Comparison of ENCODE assay signal across 8 mouse cellular contexts in genomic region chr2:70661715-70662495, GRCm38 (mm10). TPM values are rescaled to one million over a fixed set of nuclear protein-coding genes. Genes with fewer than 3 reads are reported as not detected.
DNase-seq lines count a peak whose midpoint lies in the region; ATAC-seq and TF ChIP-seq lines count a peak whose summit lies in the region.

Gene Gm26558 (minus strand): TSS chr2:70662108.

- TF ChIP-seq POLR2A in heart, adult 2 months (IDR thresholded peaks at IDR 0.05; ENCODE audit: insufficient read depth, low read depth, low read length), result no peak

- no peaks in the 10 kb centered on the region for H3K27me3 ChIP-seq in heart, adult 2 months (ENCODE audit: control insufficient read depth, insufficient read depth, low read length)
- no peaks in the 10 kb centered on the region for H3K27me3 ChIP-seq in forebrain, embryonic 16.5 days (replicated peaks; ENCODE audit: control insufficient read depth, insufficient read depth, low read length)
- H3K27me3 ChIP-seq in limb, embryonic 11.5 days (ENCODE audit: control insufficient read depth, insufficient read depth, low read length), result no peaks in the 10 kb centered on the region
- H3K27me3 ChIP-seq in midbrain, embryonic 13.5 days, result no peaks in the 10 kb centered on the region

- TF ChIP-seq EP300 in heart, adult 2 months (IDR thresholded peaks at IDR 0.05; ENCODE audit: insufficient read depth, low read depth, low read length), result no peak

- peak within 1 kb of the TSS; percentile 89 for H3K9ac ChIP-seq in heart, adult 2 months (ENCODE audit: low read depth, low read length)
- H3K9ac ChIP-seq in forebrain, embryonic 16.5 days (replicated peaks; ENCODE audit: low read depth, low read length), result peak within 1 kb of the TSS; percentile 86
- peak within 1 kb of the TSS; percentile 96 for H3K9ac ChIP-seq in limb, embryonic 11.5 days (ENCODE audit: low read length)
- H3K9ac ChIP-seq in midbrain, embryonic 13.5 days (replicated peaks), result peak within 1 kb of the TSS; percentile 92

- peak in 1 of 2 experiments; percentile 36 for DNase-seq in heart, adult 2 months
- DNase-seq in heart, postnatal 14 days, result no peak
- DNase-seq in B cell, adult 2 months, result peak; percentile 20 to 22
- DNase-seq in c-Kit-positive CD71-positive TER-119-negative erythroid progenitor cells, embryonic 14.5 days (ENCODE audit: low read depth), result peak; percentile 28
- DNase-seq in limb, embryonic 11.5 days (ENCODE audit: low spot score), result peak; percentile 70
- no peak for DNase-seq in left cerebral cortex, postnatal 36 days (ENCODE audit: low spot score in 2 of 2)

- H3K79me2 ChIP-seq in heart, adult 2 months (replicated peaks; ENCODE audit: control insufficient read depth, insufficient read depth, low read length), result peaks cover 1% of the 10 kb centered on the region; the same call in 1 of the 2 replicates

- no peak for TF ChIP-seq CTCF in heart, adult 2 months (IDR thresholded peaks at IDR 0.05)

- H3K4me1 ChIP-seq in heart, adult 2 months (ENCODE audit: control insufficient read depth, insufficient read depth, low read length), result peaks cover 6% of the 10 kb centered on the region
- H3K4me1 ChIP-seq in forebrain, embryonic 16.5 days (replicated peaks; ENCODE audit: control insufficient read depth, insufficient read depth, low read length), result peaks cover 29% of the 10 kb centered on the region
- no peaks in the 10 kb centered on the region for H3K4me1 ChIP-seq in limb, embryonic 11.5 days (ENCODE audit: control insufficient read depth, insufficient read depth, low read length)
- H3K4me1 ChIP-seq in midbrain, embryonic 13.5 days (replicated peaks), result peaks cover 24% of the 10 kb centered on the region

- under 1% methylated on average over 54 of the region's 54 CpGs for WGBS in heart, adult 2 months
- WGBS in forebrain, embryonic 16.5 days, result under 1% methylated on average over 54 of the region's 54 CpGs
- under 1% methylated on average over 54 of the region's 54 CpGs for WGBS in limb, embryonic 11.5 days
- WGBS in midbrain, embryonic 13.5 days, result under 1% methylated on average over 54 of the region's 54 CpGs

- H3K36me3 ChIP-seq in heart, adult 2 months (ENCODE audit: control insufficient read depth, insufficient read depth, low read length), result peaks cover 13% of the 10 kb centered on the region
- no peaks in the 10 kb centered on the region for H3K36me3 ChIP-seq in forebrain, embryonic 16.5 days (ENCODE audit: control insufficient read depth, insufficient read depth)
- no peaks in the 10 kb centered on the region for H3K36me3 ChIP-seq in limb, embryonic 11.5 days (ENCODE audit: control insufficient read depth, insufficient read depth, low read length)
- no peaks in the 10 kb centered on the region for H3K36me3 ChIP-seq in midbrain, embryonic 13.5 days

- peak within 1 kb of the TSS; percentile 80 for H3K4me3 ChIP-seq in heart, adult 2 months
- H3K4me3 ChIP-seq in forebrain, embryonic 16.5 days (replicated peaks; ENCODE audit: low read length), result peak within 1 kb of the TSS; percentile 82
- peak within 1 kb of the TSS; percentile 87 for H3K4me3 ChIP-seq in limb, embryonic 11.5 days (ENCODE audit: low read depth, low read length)
- H3K4me3 ChIP-seq in midbrain, embryonic 13.5 days (replicated peaks), result peak within 1 kb of the TSS; percentile 91

- intact Hi-C loops in heart, adult 2 months (cut with DNase I), result loop anchor here (5.0 to 10.0 kb wide), 2 partner anchors 550 to 937 kb away; partner anchors contain the start of genes Dync1i2 and Ppig
- intact Hi-C loops in heart, postnatal 14 days (cut with DNase I), result no loop called here
- intact Hi-C loops in left cerebral cortex, postnatal 36 days (cut with DNase I), result no loop called here

- peak; percentile 70 for ATAC-seq in forebrain, embryonic 16.5 days
- ATAC-seq in limb, embryonic 11.5 days (ENCODE audit: insufficient number of reproducible peaks, low FRiP score, low TSS enrichment, low read depth), result peak; percentile 72
- ATAC-seq in midbrain, embryonic 13.5 days, result peak; percentile 91

- peak within 1 kb of the TSS; percentile 88 for H3K27ac ChIP-seq in heart, adult 2 months
- H3K27ac ChIP-seq in forebrain, embryonic 16.5 days (ENCODE audit: low read length), result peak within 1 kb of the TSS; percentile 81
- H3K27ac ChIP-seq in limb, embryonic 11.5 days (replicated peaks; ENCODE audit: low read depth, low read length), result peak within 1 kb of the TSS; percentile 87
- H3K27ac ChIP-seq in midbrain, embryonic 13.5 days, result peak within 1 kb of the TSS; percentile 87

- no peaks in the 10 kb centered on the region for H3K9me3 ChIP-seq in forebrain, embryonic 16.5 days (ENCODE audit: control insufficient read depth, low read length)
- no peaks in the 10 kb centered on the region for H3K9me3 ChIP-seq in limb, embryonic 11.5 days (ENCODE audit: control insufficient read depth, low read length)
- H3K9me3 ChIP-seq in midbrain, embryonic 13.5 days, result no peaks in the 10 kb centered on the region

- H3K4me2 ChIP-seq in forebrain, embryonic 16.5 days (ENCODE audit: low read length), result peak within 1 kb of the TSS; percentile 79
- H3K4me2 ChIP-seq in limb, embryonic 11.5 days (ENCODE audit: low read depth, severe bottlenecking), result peak within 1 kb of the TSS; percentile 69
- peak within 1 kb of the TSS; percentile 90 for H3K4me2 ChIP-seq in midbrain, embryonic 13.5 days (replicated peaks)

RNA-seq across cellular contexts. Expression of gene Gm26558, which starts in this region (rescaled TPM):
- not detected for total RNA-seq in heart, adult 2 months (2021)
- not detected in 2 replicates for polyA plus RNA-seq in heart, adult 2 months (2012; rRNA removed)
- not detected for total RNA-seq in heart, postnatal 14 days (2021)
- polyA plus RNA-seq in forebrain, embryonic 16.5 days (2015; fragmentation: Nextera tagmentation; extraction: Ambion mirVana), result 2.2 and 3.8 TPM in 2 replicates
- polyA plus RNA-seq in limb, embryonic 11.5 days (2014; fragmentation: Nextera tagmentation; extraction: Ambion mirVana), result 4.6 and 5.8 TPM in 2 replicates
- polyA plus RNA-seq in midbrain, embryonic 13.5 days (2015; fragmentation: Nextera tagmentation; extraction: Ambion mirVana), result 2.7 and 3.4 TPM in 2 replicates
- total RNA-seq in left cerebral cortex, postnatal 36 days (2021), result under 1 TPM in 1 of 2 experiments, not detected in 1; 0.76 TPM

Comparison
In these comparisons a context has a peak if more than half of its experiments do, and no peak if none do; other contexts are left out.
1. DNase-seq: peak in B cell, adult 2 months (2 of 2), c-Kit-positive CD71-positive TER-119-negative erythroid progenitor cells, embryonic 14.5 days (single experiment) and limb, embryonic 11.5 days (single experiment); none in heart, postnatal 14 days (0 of 2) and left cerebral cortex, postnatal 36 days (0 of 2).
2. Peak in every context shown above with its lines, with median percentiles within 50 percentile points of each other: H3K27ac ChIP-seq, H3K4me3 ChIP-seq, H3K9ac ChIP-seq, ATAC-seq and H3K4me2 ChIP-seq.